Mouse (Mus musculus) hindbrain, embryonic 12.5 days (tissue): ENCODE data around the gene Slc25a40. TPM values are rescaled to one million over a fixed set of nuclear protein-coding genes. Genes with fewer than 3 reads are reported as not detected.

ENCODE experiments used
- polyA plus RNA-seq: library from polyadenylated mRNA; unstranded; fragments of >200 nt; fragmentation: Nextera tagmentation; extraction: Ambion mirVana; gene quantifications from 2 replicates; pipeline ENCODE4 v1.2.1, GENCODE M21; 2016

The Slc25a40 gene
- polyA plus RNA-seq, 1 experiment from 2014 or later: 10.3 TPM

Other genes starting within 250 kb of the Slc25a40 start
- 26.6 and 29.3 TPM in 2 replicates for gene Adam22, start 54.7 kb upstream of the Slc25a40 start, polyA plus RNA-seq
- gene Dbf4, start 134 bp upstream of the Slc25a40 start, polyA plus RNA-seq: 39.9 and 41.7 TPM in 2 replicates
- gene Rundc3b, start 200.1 kb downstream of the Slc25a40 start, polyA plus RNA-seq: 25.8 and 28.2 TPM in 2 replicates
- 0.48 and 0.86 TPM in 2 replicates for gene Abcb1a, start 237.2 kb downstream of the Slc25a40 start, polyA plus RNA-seq